Mouse (Mus musculus): ENCODE results near the gene Cacna1a.
"Not testable (repeated sequence)": the region's sequence is repeated elsewhere in the genome, so short reads cannot be mapped to it uniquely, and the experiment has no call there.

Cacna1a gene

GRCm38 (mm10) chr8:84586221-84586620, 198.0 kb downstream of the Cacna1a start:
- DNase-seq (ENCODE audit: low spot score in 2 of 2) = no peak

- no peak for DNase-seq (ENCODE audit: low spot score in 2 of 2)
These were observed 200.3 kb downstream of the Cacna1a start for GRCm38 (mm10) chr8:84588498-84588897.

- peak; percentile 85 to 86 for DNase-seq (ENCODE audit: low spot score in 2 of 2)
These were observed 203.9 kb downstream of the Cacna1a start for GRCm38 (mm10) chr8:84592015-84592662.

GRCm38 (mm10) chr8:84593143-84593542, 204.9 kb downstream of the Cacna1a start:
- DNase-seq (ENCODE audit: low spot score in 2 of 2) = no peak

GRCm38 (mm10) chr8:84594099-84594780, 206.0 kb downstream of the Cacna1a start:
- DNase-seq (ENCODE audit: low spot score in 2 of 2) = peak; percentile 69 to 81

- DNase-seq (ENCODE audit: low spot score in 2 of 2) = peak in 1 of 2 experiments; percentile 56
These were observed 207.4 kb downstream of the Cacna1a start for GRCm38 (mm10) chr8:84595648-84596047.

GRCm38 (mm10) chr8:84599401-84599800, 211.2 kb downstream of the Cacna1a start:
- DNase-seq (ENCODE audit: low spot score in 2 of 2) = no peak

- no peak for DNase-seq (ENCODE audit: low spot score in 2 of 2)
These were observed 212.2 kb downstream of the Cacna1a start for GRCm38 (mm10) chr8:84600311-84600907.

- DNase-seq (ENCODE audit: low spot score in 2 of 2) = no peak
These were observed 213.0 kb downstream of the Cacna1a start for GRCm38 (mm10) chr8:84601221-84601751.

- peak in 1 of 2 experiments; percentile 51 for DNase-seq (ENCODE audit: low spot score in 2 of 2)
These were observed 226.4 kb downstream of the Cacna1a start for GRCm38 (mm10) chr8:84614512-84615223.

- DNase-seq (ENCODE audit: low spot score in 2 of 2) = no peak
These were observed 227.6 kb downstream of the Cacna1a start for GRCm38 (mm10) chr8:84615666-84616485.

- peak in 1 of 2 experiments; percentile 32 for DNase-seq (ENCODE audit: low spot score in 2 of 2)
These were observed 228.8 kb downstream of the Cacna1a start for GRCm38 (mm10) chr8:84617005-84617404.

GRCm38 (mm10) chr8:84621102-84621625, 232.9 kb downstream of the Cacna1a start:
- no peak for DNase-seq (ENCODE audit: low spot score in 2 of 2)

- DNase-seq (ENCODE audit: low spot score in 2 of 2) = not testable (repeated sequence)
These were observed 235.2 kb downstream of the Cacna1a start for GRCm38 (mm10) chr8:84623425-84623824.

GRCm38 (mm10) chr8:84629586-84629985, 241.3 kb downstream of the Cacna1a start:
- DNase-seq (ENCODE audit: low spot score in 2 of 2) = no peak

GRCm38 (mm10) chr8:84630145-84630544, 241.9 kb downstream of the Cacna1a start:
- DNase-seq (ENCODE audit: low spot score in 2 of 2) = no peak

GRCm38 (mm10) chr8:84631813-84632212, 243.6 kb downstream of the Cacna1a start:
- no peak for DNase-seq (ENCODE audit: low spot score in 2 of 2)

- DNase-seq (ENCODE audit: low spot score in 2 of 2) = no peak
These were observed 245.8 kb downstream of the Cacna1a start for GRCm38 (mm10) chr8:84633841-84634584.

- DNase-seq (ENCODE audit: low spot score in 2 of 2) = no peak
These were observed 246.6 kb downstream of the Cacna1a start for GRCm38 (mm10) chr8:84634849-84635304.

Measured in frontal cortex, postnatal 36 days (tissue).